Mouse (Mus musculus): ENCODE results near the gene Aff3. TPM values are rescaled to one million over a fixed set of nuclear protein-coding genes. Genes with fewer than 3 reads are reported as not detected.

Aff3 gene
- 13.4 and 28.3 TPM in 2 replicates for polyA plus RNA-seq (2012; rRNA removed)

GRCm38 (mm10) chr1:38664777-38665176 is at the start of gene Aff3:
Gene Aff3 (minus strand): TSS chr1:38664955.

GRCm38 (mm10) chr1:38129501-38130267 is 535.1 kb downstream of the Aff3 start, which contains the start of gene Rev1:
Gene Rev1 (minus strand): TSS chr1:38129801.

Other genes starting within 250 kb of the Aff3 start
- 8.3 and 8.8 TPM in 2 replicates for gene Lonrf2, start 171.8 kb upstream of the Aff3 start, polyA plus RNA-seq (2012; rRNA removed)
- 10.0 and 10.6 TPM in 2 replicates for gene Chst10, start 233.2 kb upstream of the Aff3 start, polyA plus RNA-seq (2012; rRNA removed)